Mouse (Mus musculus): ENCODE data around the gene Itga9.

DNA sequence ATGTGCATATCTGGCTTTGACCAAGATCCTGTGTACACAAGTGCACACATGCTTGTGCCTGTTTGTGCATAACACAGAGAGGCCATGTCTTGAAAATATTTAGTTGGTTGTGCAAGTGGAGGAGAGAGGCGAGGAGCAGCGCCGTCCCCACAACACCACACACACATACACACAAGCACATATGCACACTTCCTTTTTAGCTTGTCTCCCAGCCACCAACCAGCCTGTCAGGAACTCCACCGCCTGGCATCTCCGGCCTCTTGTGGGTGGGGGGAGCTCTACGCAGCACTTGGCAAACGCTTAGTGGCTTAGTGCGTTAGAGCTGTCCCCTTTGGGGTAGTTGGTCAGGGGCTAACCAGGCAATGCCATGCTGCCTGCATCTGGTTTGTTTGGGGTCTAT lies 321.0 kb downstream of the Itga9 start:
- TF ChIP-seq CTCF (IDR thresholded peaks at IDR 0.05; ENCODE audit: low read depth) (no peak), EP300 (IDR thresholded peaks at IDR 0.05; ENCODE audit: low read depth) (no peak)

Data from liver, embryonic 14.5 days (tissue).